Mouse (Mus musculus): ENCODE data around the gene 4930402H24Rik.

DNA sequence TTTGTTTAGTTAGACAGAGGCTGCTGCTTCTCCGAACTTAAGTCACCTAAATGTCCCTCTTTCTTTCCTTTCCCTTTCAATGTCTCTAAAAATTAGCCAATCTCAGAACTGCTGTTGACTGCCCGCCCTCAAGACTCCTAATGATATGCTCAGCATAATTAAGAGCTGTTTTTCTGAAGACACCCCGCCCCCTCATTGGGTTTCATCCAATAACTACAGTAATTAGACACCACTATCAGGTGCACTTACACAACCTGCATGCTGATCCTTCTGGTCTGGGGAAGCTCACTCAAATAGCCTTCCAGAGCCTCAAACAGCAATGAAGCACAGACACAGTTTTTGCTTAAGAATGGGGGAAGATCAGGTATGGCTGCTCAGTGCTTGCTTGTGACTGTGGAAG is 156.5 kb downstream of the 4930402H24Rik start:
- TF ChIP-seq CTCF (conservative IDR thresholded peaks at IDR 0.05; ENCODE audit: low read length) (no peak), NANOG (IDR thresholded peaks at IDR 0.05; ENCODE audit: borderline replicate concordance, low read length) (no peak)
